Mouse (Mus musculus) spleen, adult 2 months (tissue): ENCODE measurements around the gene Ppef2.

Experiments used
- CTCF ChIP-seq: fragments of 200-500 bp; IDR thresholded peaks from 2 replicates; pipeline ENCODE4 v1.5.1; 2011; ENCODE audit warnings: mild to moderate bottlenecking, inconsistent platforms; ENCODE audit not compliant: insufficient read depth, insufficient read length, insufficient replicate concordance; ENCODE audit errors: extremely low read depth
- POLR2A ChIP-seq: fragments of 200-500 bp; IDR thresholded peaks from 2 replicates; pipeline ENCODE4 v1.6.1; 2011; ENCODE audit warnings: low read depth, low read length, inconsistent platforms

DNA sequence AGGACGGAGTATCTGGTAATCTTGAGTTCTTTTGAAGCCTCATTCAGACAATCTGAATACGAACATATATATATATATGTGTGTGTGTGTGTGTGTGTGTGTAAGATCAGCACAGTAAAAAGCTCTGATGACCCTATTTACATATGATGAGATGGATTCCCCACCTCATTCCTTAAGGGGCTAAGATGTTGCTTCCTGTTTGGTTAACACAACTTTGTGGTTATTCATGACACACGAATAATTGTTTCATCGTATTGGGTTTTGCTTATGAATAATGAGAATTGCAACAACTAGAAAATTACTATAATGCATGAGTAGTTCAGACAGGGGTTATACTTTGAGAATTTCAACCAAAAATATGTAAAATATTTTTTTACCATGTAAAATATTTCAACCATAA lies 40.8 kb downstream of the Ppef2 start, which contains the start of gene U90926:
- TF ChIP-seq POLR2A (no peak), CTCF (no peak)
